Comparison of ENCODE assay signal across 37 mouse cellular contexts in the genomic region with DNA sequence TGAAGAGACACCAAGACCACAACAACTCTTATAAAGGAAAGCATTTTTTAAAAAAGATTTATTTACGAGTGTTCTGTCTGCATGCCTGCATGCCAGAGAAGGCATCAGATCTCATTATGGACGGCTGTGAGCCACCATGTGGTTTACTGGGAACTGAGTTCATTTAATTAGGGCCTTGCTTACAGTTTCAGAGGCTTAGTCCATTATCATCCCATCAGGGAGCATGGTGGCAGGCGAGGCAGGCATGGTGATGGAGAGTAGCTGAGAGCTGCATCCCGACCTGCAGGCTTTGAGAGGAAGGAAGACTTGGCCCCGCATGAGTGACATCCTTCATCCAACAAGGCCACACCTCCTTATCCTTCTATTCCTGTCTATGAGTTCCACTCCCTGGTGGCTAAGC. TPM values are rescaled to one million over a fixed set of nuclear protein-coding genes. Genes with fewer than 3 reads are reported as not detected.
DNase-seq lines count a peak whose midpoint lies in the region; ATAC-seq and TF ChIP-seq lines count a peak whose summit lies in the region.
"Had no signal": no experiment of that assay in that cellular context is flagged by ENCODE, and none has a peak within 500 bp of the region (broad histone marks: within the 10 kb centered on the region; RNA-seq: fewer than 3 reads in every experiment).

No protein-coding gene starts in this region.

- H3K27me3 ChIP-seq in forebrain, embryonic 14.5 days (replicated peaks; ENCODE audit: control insufficient read depth, insufficient read depth, low read length) = no peaks in the 10 kb centered on the region
- no peaks in the 10 kb centered on the region for H3K27me3 ChIP-seq in forebrain, embryonic 11.5 days (ENCODE audit: control insufficient read depth, insufficient read depth, low read length)
- H3K27me3 ChIP-seq in heart, embryonic 13.5 days (replicated peaks) = no peaks in the 10 kb centered on the region
- H3K27me3 ChIP-seq in forebrain, postnatal 0 days (ENCODE audit: insufficient read depth, low read length) = no peaks in the 10 kb centered on the region
- H3K27me3 ChIP-seq: hindbrain, embryonic 15.5 days; kidney, embryonic 15.5 days; limb, embryonic 13.5 days; midbrain, embryonic 13.5 days; neural tube, embryonic 13.5 days; Patski had no signal

- H3K36me3 ChIP-seq in forebrain, embryonic 14.5 days (ENCODE audit: control insufficient read depth, insufficient read depth, low read length) = no peaks in the 10 kb centered on the region
- no peaks in the 10 kb centered on the region for H3K36me3 ChIP-seq in forebrain, embryonic 11.5 days (ENCODE audit: control insufficient read depth, insufficient read depth, low read length)
- H3K36me3 ChIP-seq in heart, embryonic 13.5 days = no peaks in the 10 kb centered on the region
- H3K36me3 ChIP-seq in forebrain, postnatal 0 days (ENCODE audit: insufficient read depth) = no peaks in the 10 kb centered on the region
- H3K36me3 ChIP-seq: G1E; hindbrain, embryonic 15.5 days; kidney, embryonic 15.5 days; limb, embryonic 13.5 days; liver, embryonic 12.5 days; midbrain, embryonic 13.5 days; neural tube, embryonic 13.5 days had no signal

- TF ChIP-seq CTCF in forebrain, postnatal 0 days (IDR thresholded peaks at IDR 0.05; ENCODE audit: low read depth) = no peak

- 0 out of 2 replicates have a peak, but pooled peaks cover 6% of the 10 kb centered on the region for H3K4me1 ChIP-seq in forebrain, embryonic 14.5 days (ENCODE audit: control insufficient read depth, insufficient read depth, low read length)
- H3K4me1 ChIP-seq in forebrain, embryonic 11.5 days (replicated peaks; ENCODE audit: control insufficient read depth, insufficient read depth, low read length) = no peaks in the 10 kb centered on the region
- H3K4me1 ChIP-seq in heart, embryonic 13.5 days = peaks cover 70% of the 10 kb centered on the region
- H3K4me1 ChIP-seq in forebrain, postnatal 0 days (ENCODE audit: insufficient read depth) = no peaks in the 10 kb centered on the region
- H3K4me1 ChIP-seq: kidney, embryonic 15.5 days had no signal

- peak; percentile 18 for DNase-seq in forebrain, embryonic 14.5 days (ENCODE audit: low spot score)
- no peak for DNase-seq in forebrain, embryonic 11.5 days (ENCODE audit: low spot score)
- DNase-seq in heart, postnatal 25 days (ENCODE audit: low spot score) = no peak
- peak; percentile 67 for DNase-seq in MN1 (ENCODE audit: low spot score)
- DNase-seq in forebrain, postnatal 0 days = no peak
- DNase-seq in cerebellum, postnatal 14 days = no peak
- DNase-seq: adrenal gland, postnatal 10 days; cerebellum, adult 11-12 months; cerebellum, postnatal 10 days; gastrocnemius, postnatal 14 days; heart, postnatal 4 days; kidney, adult 18-20 months; lung, adult 2 months; lung, postnatal 10 days; retina, postnatal 1 day; right cerebral cortex, postnatal 14 days; thymus, adult 18-20 months; thymus, postnatal 25 days had no signal

- no peaks in the 10 kb centered on the region for H3K9me3 ChIP-seq in forebrain, embryonic 14.5 days (replicated peaks; ENCODE audit: control insufficient read depth, low read length)
- no peaks in the 10 kb centered on the region for H3K9me3 ChIP-seq in forebrain, embryonic 11.5 days (ENCODE audit: control insufficient read depth, low read length)
- no peaks in the 10 kb centered on the region for H3K9me3 ChIP-seq in heart, embryonic 13.5 days
- H3K9me3 ChIP-seq in forebrain, postnatal 0 days (ENCODE audit: low read length) = no peaks in the 10 kb centered on the region
- H3K9me3 ChIP-seq: G1E; hindbrain, embryonic 15.5 days; kidney, embryonic 15.5 days; limb, embryonic 13.5 days; liver, embryonic 12.5 days; midbrain, embryonic 13.5 days; neural tube, embryonic 13.5 days had no signal

- H3K4me2 ChIP-seq in forebrain, embryonic 14.5 days (ENCODE audit: low read length) = no peak overlapping the region
- no peak overlapping the region for H3K4me2 ChIP-seq in forebrain, embryonic 11.5 days (ENCODE audit: low read depth, low read length, severe bottlenecking)
- no peak overlapping the region for H3K4me2 ChIP-seq in heart, embryonic 13.5 days
- no peak overlapping the region for H3K4me2 ChIP-seq in forebrain, postnatal 0 days (ENCODE audit: low read depth)
- H3K4me2 ChIP-seq: hindbrain, embryonic 15.5 days; kidney, embryonic 15.5 days; limb, embryonic 13.5 days; liver, embryonic 12.5 days; midbrain, embryonic 13.5 days; neural tube, embryonic 13.5 days had no signal

- no peak overlapping the region for H3K4me3 ChIP-seq in forebrain, embryonic 14.5 days (ENCODE audit: low read depth, low read length)
- H3K4me3 ChIP-seq in forebrain, embryonic 11.5 days (ENCODE audit: low read depth, low read length) = no peak overlapping the region
- H3K4me3 ChIP-seq in heart, embryonic 13.5 days = no peak overlapping the region
- no peak overlapping the region for H3K4me3 ChIP-seq in forebrain, postnatal 0 days (ENCODE audit: low read depth, low read length)
- H3K4me3 ChIP-seq: erythroblast, embryonic 14.5 days; hindbrain, embryonic 15.5 days; kidney, embryonic 15.5 days; limb, embryonic 13.5 days; liver, embryonic 12.5 days; midbrain, embryonic 13.5 days; neural tube, embryonic 13.5 days had no signal

- H3K27ac ChIP-seq in forebrain, embryonic 14.5 days (ENCODE audit: low read depth, low read length) = no peak overlapping the region
- H3K27ac ChIP-seq in forebrain, embryonic 11.5 days (ENCODE audit: low read depth, low read length) = no peak overlapping the region
- peak overlapping the region; percentile 86; the same call in 1 of the 2 replicates for H3K27ac ChIP-seq in heart, embryonic 13.5 days (replicated peaks)
- no peak overlapping the region for H3K27ac ChIP-seq in forebrain, postnatal 0 days (ENCODE audit: low read depth, low read length)
- H3K27ac ChIP-seq: kidney, embryonic 15.5 days; limb, embryonic 13.5 days; liver, embryonic 12.5 days; macrophage; midbrain, embryonic 13.5 days; neural tube, embryonic 13.5 days had no signal

- intact Hi-C loops in heart, postnatal 25 days (cut with DNase I) = no loop called here

- H3K9ac ChIP-seq in forebrain, embryonic 14.5 days (ENCODE audit: low read length) = no peak overlapping the region
- no peak overlapping the region for H3K9ac ChIP-seq in forebrain, embryonic 11.5 days (ENCODE audit: low read length)
- no peak overlapping the region for H3K9ac ChIP-seq in heart, embryonic 13.5 days
- no peak overlapping the region for H3K9ac ChIP-seq in forebrain, postnatal 0 days
- H3K9ac ChIP-seq: hindbrain, embryonic 15.5 days; kidney, embryonic 15.5 days; limb, embryonic 13.5 days; liver, embryonic 12.5 days; midbrain, embryonic 13.5 days; neural tube, embryonic 13.5 days had no signal

- 35% methylated on average over 5 of the region's 5 CpGs for WGBS in forebrain, embryonic 14.5 days
- 53% methylated on average over 5 of the region's 5 CpGs for WGBS in forebrain, embryonic 11.5 days
- 51% methylated on average over 5 of the region's 5 CpGs for WGBS in heart, embryonic 13.5 days
- WGBS in forebrain, postnatal 0 days = 35% methylated on average over 5 of the region's 5 CpGs

- 0 out of 2 replicates have a peak, but pooled peaks have one; percentile 19 for ATAC-seq in forebrain, embryonic 14.5 days
- ATAC-seq in forebrain, embryonic 11.5 days (replicated peaks; ENCODE audit: low FRiP score) = no peak
- no peak for ATAC-seq in heart, embryonic 13.5 days (ENCODE audit: extremely low read depth, insufficient number of reproducible peaks, low FRiP score, low TSS enrichment)
- ATAC-seq in forebrain, postnatal 0 days = peak; percentile 57
- ATAC-seq: inflammation-experienced regulatory T-cells, adult 6 months; liver, embryonic 12.5 days; midbrain, embryonic 13.5 days; Patski had no signal

RNA-seq across cellular contexts. Expression of a gene that starts 52.1 kb away (rescaled TPM):
- 0.07 and 0.13 TPM in 2 replicates for polyA plus RNA-seq in forebrain, embryonic 14.5 days (2014; fragmentation: Nextera tagmentation; extraction: Ambion mirVana)
- polyA plus RNA-seq in forebrain, embryonic 11.5 days (2014; fragmentation: Nextera tagmentation; extraction: Ambion mirVana) = not detected in 2 replicates
- polyA plus RNA-seq in heart, embryonic 13.5 days (2015; fragmentation: Nextera tagmentation; extraction: Ambion mirVana) = not detected in 2 replicates
- not detected for total RNA-seq in heart, postnatal 25 days (2021)
- total RNA-seq in forebrain, postnatal 0 days (2014; rRNA removed) = not detected in 2 replicates
- polyA plus RNA-seq in forebrain, postnatal 0 days (2015; fragmentation: Nextera tagmentation; extraction: Ambion mirVana) = not detected in 2 replicates
- total RNA-seq: adrenal gland, postnatal 10 days; G1E; gastrocnemius, postnatal 14 days; granulocyte monocyte progenitor cell, adult 5-6 weeks; heart, postnatal 4 days; layer of hippocampus, adult 18-20 months; layer of hippocampus, postnatal 14 days; left cerebral cortex, adult 8-10 months; left cerebral cortex, postnatal 36 days; megakaryocyte-erythroid progenitor cell, adult 5-6 weeks had no signal
- polyA plus RNA-seq: G1E; hindbrain, embryonic 15.5 days; inflammation-experienced regulatory T-cells, adult 6 months; limb, embryonic 13.5 days; liver, embryonic 12.5 days; macrophage; midbrain, embryonic 13.5 days; neural tube, embryonic 13.5 days; Patski; stomach, embryonic 14.5 days had no signal

Comparison
In these comparisons a context has a peak if more than half of its experiments do, and no peak if none do; other contexts are left out.
1. ATAC-seq: peak in forebrain, embryonic 14.5 days (single experiment) and forebrain, postnatal 0 days (single experiment); none in forebrain, embryonic 11.5 days (single experiment) and heart, embryonic 13.5 days (single experiment).
2. DNase-seq: peak in forebrain, embryonic 14.5 days (single experiment) and MN1 (single experiment); none in forebrain, embryonic 11.5 days (single experiment), heart, postnatal 25 days (single experiment), forebrain, postnatal 0 days (single experiment) and cerebellum, postnatal 14 days (0 of 2).